30 mouse cellular contexts compared by ENCODE assay signal in genomic region chr2:59048775-59049451, GRCm38 (mm10).
DNase-seq lines count a peak whose midpoint lies in the region; ATAC-seq and TF ChIP-seq lines count a peak whose summit lies in the region.
"Had no signal": no experiment of that assay in that cellular context is flagged by ENCODE, and none has a peak within 500 bp of the region (broad histone marks: within the 10 kb centered on the region; RNA-seq: fewer than 3 reads in every experiment).

No protein-coding gene starts in this region.

- WGBS in embryonic facial prominence, embryonic 14.5 days = 56% methylated on average over 6 of the region's 6 CpGs
- 75% methylated on average over 6 of the region's 6 CpGs for WGBS in embryonic facial prominence, embryonic 10.5 days
- WGBS in intestine, embryonic 14.5 days = 47% methylated on average over 6 of the region's 6 CpGs
- 56% methylated on average over 6 of the region's 6 CpGs for WGBS in intestine, embryonic 15.5 days
- WGBS in midbrain, postnatal 0 days = 64% methylated on average over 6 of the region's 6 CpGs
- WGBS in midbrain, embryonic 15.5 days = 53% methylated on average over 6 of the region's 6 CpGs
- WGBS in kidney, embryonic 15.5 days = 77% methylated on average over 6 of the region's 6 CpGs

- H3K36me3 ChIP-seq in embryonic facial prominence, embryonic 14.5 days (ENCODE audit: control insufficient read depth, insufficient read depth, low read length) = no peaks in the 10 kb centered on the region
- no peaks in the 10 kb centered on the region for H3K36me3 ChIP-seq in embryonic facial prominence, embryonic 10.5 days (replicated peaks)
- H3K36me3 ChIP-seq in intestine, embryonic 14.5 days (ENCODE audit: control insufficient read depth, insufficient read depth, low read length) = no peaks in the 10 kb centered on the region
- H3K36me3 ChIP-seq in intestine, embryonic 15.5 days = no peaks in the 10 kb centered on the region
- H3K36me3 ChIP-seq in midbrain, postnatal 0 days (ENCODE audit: insufficient read depth, low read length) = no peaks in the 10 kb centered on the region
- H3K36me3 ChIP-seq in midbrain, embryonic 15.5 days (replicated peaks) = no peaks in the 10 kb centered on the region
- H3K36me3 ChIP-seq in kidney, embryonic 15.5 days = no peaks in the 10 kb centered on the region
- H3K36me3 ChIP-seq: embryonic facial prominence, embryonic 12.5 days; forebrain, embryonic 10.5 days; G1E; liver, embryonic 15.5 days; lung, embryonic 15.5 days; midbrain, embryonic 13.5 days had no signal

- no peak overlapping the region for H3K9ac ChIP-seq in embryonic facial prominence, embryonic 14.5 days (ENCODE audit: low read depth, low read length)
- H3K9ac ChIP-seq in intestine, embryonic 14.5 days (ENCODE audit: low read length) = no peak overlapping the region
- H3K9ac ChIP-seq in intestine, embryonic 15.5 days = no peak overlapping the region
- no peak overlapping the region for H3K9ac ChIP-seq in midbrain, postnatal 0 days (replicated peaks; ENCODE audit: low read length, poor library complexity, severe bottlenecking)
- H3K9ac ChIP-seq in midbrain, embryonic 15.5 days = no peak overlapping the region
- H3K9ac ChIP-seq in kidney, embryonic 15.5 days = no peak overlapping the region
- H3K9ac ChIP-seq: embryonic facial prominence, embryonic 12.5 days; hindbrain, embryonic 14.5 days; liver, embryonic 15.5 days; lung, embryonic 15.5 days; midbrain, embryonic 13.5 days had no signal

- peak; percentile 31 for DNase-seq in embryonic facial prominence, embryonic 14.5 days (ENCODE audit: low spot score)
- DNase-seq in embryonic facial prominence, embryonic 10.5 days (ENCODE audit: low spot score) = no peak
- DNase-seq in intestine, embryonic 14.5 days (ENCODE audit: low spot score) = no peak
- peak; percentile 33 for DNase-seq in midbrain, postnatal 0 days (ENCODE audit: low spot score)
- DNase-seq in retina, postnatal 1 day = peak; percentile 41
- DNase-seq: adrenal gland, postnatal 36 days; cerebellum, adult 8-10 months; cerebellum, postnatal 36 days; gastrocnemius, postnatal 14 days; heart, adult 11 months; heart, postnatal 36 days; kidney, adult 9 months; kidney, postnatal 14 days; thymus, adult 2 months; thymus, postnatal 36 days had no signal

- no peaks in the 10 kb centered on the region for H3K27me3 ChIP-seq in embryonic facial prominence, embryonic 14.5 days (replicated peaks; ENCODE audit: control insufficient read depth, insufficient read depth, low read length)
- H3K27me3 ChIP-seq in embryonic facial prominence, embryonic 10.5 days (replicated peaks; ENCODE audit: low read depth, poor library complexity, severe bottlenecking) = no peaks in the 10 kb centered on the region
- H3K27me3 ChIP-seq in intestine, embryonic 14.5 days (replicated peaks; ENCODE audit: control insufficient read depth, insufficient read depth, low read length) = no peaks in the 10 kb centered on the region
- no peaks in the 10 kb centered on the region for H3K27me3 ChIP-seq in intestine, embryonic 15.5 days (replicated peaks)
- H3K27me3 ChIP-seq in midbrain, postnatal 0 days (ENCODE audit: insufficient read depth, low read length) = no peaks in the 10 kb centered on the region
- no peaks in the 10 kb centered on the region for H3K27me3 ChIP-seq in midbrain, embryonic 15.5 days (replicated peaks)
- no peaks in the 10 kb centered on the region for H3K27me3 ChIP-seq in kidney, embryonic 15.5 days
- H3K27me3 ChIP-seq: embryonic facial prominence, embryonic 12.5 days; liver, embryonic 15.5 days; lung, embryonic 15.5 days; midbrain, embryonic 13.5 days; Patski had no signal

- H3K9me3 ChIP-seq in embryonic facial prominence, embryonic 14.5 days (ENCODE audit: control insufficient read depth, low read length) = 0 out of 2 replicates have a peak, but pooled peaks cover 3% of the 10 kb centered on the region
- H3K9me3 ChIP-seq in embryonic facial prominence, embryonic 10.5 days = no peaks in the 10 kb centered on the region
- no peaks in the 10 kb centered on the region for H3K9me3 ChIP-seq in intestine, embryonic 14.5 days (ENCODE audit: control insufficient read depth, low read length)
- H3K9me3 ChIP-seq in intestine, embryonic 15.5 days = no peaks in the 10 kb centered on the region
- H3K9me3 ChIP-seq in midbrain, postnatal 0 days (ENCODE audit: low read length) = no peaks in the 10 kb centered on the region
- H3K9me3 ChIP-seq in midbrain, embryonic 15.5 days = no peaks in the 10 kb centered on the region
- H3K9me3 ChIP-seq in kidney, embryonic 15.5 days (replicated peaks) = no peaks in the 10 kb centered on the region
- H3K9me3 ChIP-seq: embryonic facial prominence, embryonic 12.5 days; forebrain, embryonic 10.5 days; G1E; liver, embryonic 15.5 days; lung, embryonic 15.5 days; midbrain, embryonic 13.5 days had no signal

- H3K27ac ChIP-seq in embryonic facial prominence, embryonic 14.5 days (replicated peaks; ENCODE audit: low read depth, low read length) = no peak overlapping the region
- H3K27ac ChIP-seq in embryonic facial prominence, embryonic 10.5 days (replicated peaks) = no peak overlapping the region
- peak overlapping the region; percentile 34; the same call in 1 of the 2 replicates for H3K27ac ChIP-seq in intestine, embryonic 14.5 days (ENCODE audit: low read depth)
- no peak overlapping the region for H3K27ac ChIP-seq in intestine, embryonic 15.5 days
- H3K27ac ChIP-seq in midbrain, postnatal 0 days (ENCODE audit: low read depth, low read length) = no peak overlapping the region
- H3K27ac ChIP-seq in midbrain, embryonic 15.5 days = no peak overlapping the region
- H3K27ac ChIP-seq in kidney, embryonic 15.5 days = no peak overlapping the region
- H3K27ac ChIP-seq: embryonic facial prominence, embryonic 12.5 days; forebrain, embryonic 10.5 days; hindbrain, embryonic 14.5 days; left cerebral cortex, adult 2 months; liver, embryonic 15.5 days; lung, embryonic 15.5 days; macrophage; midbrain, embryonic 13.5 days had no signal

- H3K4me3 ChIP-seq in embryonic facial prominence, embryonic 14.5 days (ENCODE audit: low read depth, low read length) = no peak overlapping the region
- H3K4me3 ChIP-seq in embryonic facial prominence, embryonic 10.5 days = no peak overlapping the region
- H3K4me3 ChIP-seq in intestine, embryonic 14.5 days (ENCODE audit: low read depth, low read length) = no peak overlapping the region
- H3K4me3 ChIP-seq in intestine, embryonic 15.5 days (replicated peaks) = no peak overlapping the region
- no peak overlapping the region for H3K4me3 ChIP-seq in midbrain, postnatal 0 days (ENCODE audit: low read depth, low read length)
- H3K4me3 ChIP-seq in midbrain, embryonic 15.5 days = no peak overlapping the region
- H3K4me3 ChIP-seq in kidney, embryonic 15.5 days (replicated peaks) = no peak overlapping the region
- H3K4me3 ChIP-seq: embryonic facial prominence, embryonic 12.5 days; forebrain, embryonic 10.5 days; left cerebral cortex, adult 2 months; liver, embryonic 15.5 days; lung, embryonic 15.5 days; midbrain, embryonic 13.5 days had no signal

- no peak overlapping the region for H3K4me2 ChIP-seq in embryonic facial prominence, embryonic 14.5 days (ENCODE audit: low read depth, low read length)
- H3K4me2 ChIP-seq in intestine, embryonic 14.5 days (ENCODE audit: low read length) = no peak overlapping the region
- no peak overlapping the region for H3K4me2 ChIP-seq in intestine, embryonic 15.5 days (replicated peaks)
- no peak overlapping the region for H3K4me2 ChIP-seq in midbrain, postnatal 0 days (ENCODE audit: low read depth, low read length, poor library complexity, severe bottlenecking)
- H3K4me2 ChIP-seq in midbrain, embryonic 15.5 days = no peak overlapping the region
- H3K4me2 ChIP-seq in kidney, embryonic 15.5 days = no peak overlapping the region
- H3K4me2 ChIP-seq: embryonic facial prominence, embryonic 12.5 days; heart, embryonic 11.5 days; hindbrain, embryonic 14.5 days; liver, embryonic 15.5 days; lung, embryonic 15.5 days; midbrain, embryonic 13.5 days had no signal

- ATAC-seq in embryonic facial prominence, embryonic 14.5 days (ENCODE audit: low read depth) = no peak
- ATAC-seq in intestine, embryonic 14.5 days (replicated peaks; ENCODE audit: low FRiP score, low TSS enrichment, low read depth) = no peak
- ATAC-seq in intestine, embryonic 15.5 days = no peak
- no peak for ATAC-seq in midbrain, postnatal 0 days (ENCODE audit: low FRiP score)
- ATAC-seq in midbrain, embryonic 15.5 days (replicated peaks) = no peak
- ATAC-seq in kidney, embryonic 15.5 days (replicated peaks; ENCODE audit: low FRiP score) = no peak
- ATAC-seq: intestine, embryonic 16.5 days; midbrain, embryonic 13.5 days; Patski had no signal

- TF ChIP-seq CTCF in midbrain, postnatal 0 days (IDR thresholded peaks at IDR 0.05) = no peak

- H3K4me1 ChIP-seq in embryonic facial prominence, embryonic 14.5 days (ENCODE audit: control insufficient read depth, insufficient read depth, low read length) = 0 out of 2 replicates have a peak, but pooled peaks cover under 1% of the 10 kb centered on the region
- H3K4me1 ChIP-seq in embryonic facial prominence, embryonic 10.5 days = peaks cover 8% of the 10 kb centered on the region
- 0 out of 2 replicates have a peak, but pooled peaks cover 9% of the 10 kb centered on the region for H3K4me1 ChIP-seq in intestine, embryonic 14.5 days (replicated peaks; ENCODE audit: control insufficient read depth, insufficient read depth, low read length)
- H3K4me1 ChIP-seq in intestine, embryonic 15.5 days (replicated peaks) = no peaks in the 10 kb centered on the region
- 0 out of 2 replicates have a peak, but pooled peaks cover 3% of the 10 kb centered on the region for H3K4me1 ChIP-seq in midbrain, postnatal 0 days (ENCODE audit: insufficient read depth, low read length)
- H3K4me1 ChIP-seq in midbrain, embryonic 15.5 days = 0 out of 2 replicates have a peak, but pooled peaks cover 3% of the 10 kb centered on the region
- peaks cover 1% of the 10 kb centered on the region; the same call in 1 of the 2 replicates for H3K4me1 ChIP-seq in kidney, embryonic 15.5 days
- H3K4me1 ChIP-seq: liver, embryonic 15.5 days had no signal

Comparison
In these comparisons a context has a peak if more than half of its experiments do, and no peak if none do; other contexts are left out.
1. DNase-seq: peak in embryonic facial prominence, embryonic 14.5 days (single experiment), midbrain, postnatal 0 days (single experiment) and retina, postnatal 1 day (single experiment); none in embryonic facial prominence, embryonic 10.5 days (single experiment) and intestine, embryonic 14.5 days (single experiment).